Mouse (Mus musculus) embryonic facial prominence, embryonic 10.5 days (tissue): ENCODE measurements around the gene Nsd1. TPM values are rescaled to one million over a fixed set of nuclear protein-coding genes. Genes with fewer than 3 reads are reported as not detected.

Experiments
- DNase-seq: peaks from one replicate; pipeline ENCODE4 v3.0.0-alpha.2; 2017; ENCODE audit warnings: low spot score
- H3K27ac ChIP-seq: fragments of 300-500 bp; sonication (generic); replicated peaks from 2 replicates; pipeline ENCODE4 v1.5.1; 2016; ENCODE audit warnings: mild to moderate bottlenecking
- H3K27me3 ChIP-seq: fragments of 300-500 bp; sonication (generic); replicated peaks from 2 replicates; pipeline ENCODE4 v1.6.1; 2016; ENCODE audit warnings: low read depth, mild to moderate bottlenecking; ENCODE audit not compliant: poor library complexity, severe bottlenecking
- H3K36me3 ChIP-seq: fragments of 300-500 bp; sonication (generic); replicated peaks from 2 replicates; pipeline ENCODE4 v1.6.1; 2016; ENCODE audit warnings: mild to moderate bottlenecking, moderate library complexity
- H3K4me1 ChIP-seq: fragments of 300-500 bp; sonication (generic); 2 replicates; pipeline ENCODE4 v1.6.1; 2016
- H3K4me3 ChIP-seq: fragments of 300-500 bp; sonication (generic); 2 replicates; pipeline ENCODE4 v1.5.1; 2016; ENCODE audit warnings: mild to moderate bottlenecking, moderate library complexity
- H3K9me3 ChIP-seq: fragments of 300-500 bp; sonication (generic); 2 replicates; pipeline ENCODE4 v1.6.1; 2016; ENCODE audit warnings: mild to moderate bottlenecking
- WGBS: fragments of 180-500 bp; shearing (Covaris S2); methylation state at CpG from one replicate; pipeline ENCODE4 v1.1.7; 2016; 5-methylcytosine and 5-hydroxymethylcytosine counted together
- polyA plus RNA-seq: library from polyadenylated mRNA; unstranded; fragments of >200 nt; fragmentation: Nextera tagmentation; extraction: Ambion mirVana; gene quantifications from 2 replicates; pipeline ENCODE4 v1.2.1, GENCODE M21; 2016

Nsd1 gene
- polyA plus RNA-seq, 1 experiment from 2014 or later: 71.9 TPM

DNA sequence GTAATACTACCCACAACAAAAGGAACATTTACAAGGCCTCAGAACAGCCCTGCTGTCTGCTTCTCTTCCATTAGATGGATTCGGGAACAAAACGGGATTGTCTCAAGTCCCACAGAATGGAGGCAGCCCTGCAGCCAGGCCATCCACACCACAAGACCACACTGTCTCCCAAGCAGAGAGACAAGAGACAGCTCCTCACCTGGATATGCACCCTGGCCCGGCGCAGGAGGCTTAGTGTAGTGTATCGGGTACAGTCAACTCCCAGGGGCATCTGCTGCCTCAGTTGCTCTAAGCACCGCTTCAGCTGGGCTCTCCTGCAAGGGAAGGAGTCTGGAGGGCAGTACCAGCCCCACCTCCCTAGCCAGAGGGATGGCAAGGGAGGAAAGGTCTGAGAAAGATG, 118.6 kb downstream of the Nsd1 start:
- Histone ChIP-seq H3K4me3 (peak overlapping the region; percentile 74), H3K36me3 (peaks cover 41% of the 10 kb centered on the region), H3K9me3 (no peaks in the 10 kb centered on the region), H3K27me3 (peaks cover 10% of the 10 kb centered on the region; the same call in 1 of the 2 replicates), H3K27ac (no peak overlapping the region), H3K4me1 (peaks cover 54% of the 10 kb centered on the region)
- 84% methylated on average over 6 of the region's 6 CpGs for WGBS
- DNase-seq: no peak

DNA sequence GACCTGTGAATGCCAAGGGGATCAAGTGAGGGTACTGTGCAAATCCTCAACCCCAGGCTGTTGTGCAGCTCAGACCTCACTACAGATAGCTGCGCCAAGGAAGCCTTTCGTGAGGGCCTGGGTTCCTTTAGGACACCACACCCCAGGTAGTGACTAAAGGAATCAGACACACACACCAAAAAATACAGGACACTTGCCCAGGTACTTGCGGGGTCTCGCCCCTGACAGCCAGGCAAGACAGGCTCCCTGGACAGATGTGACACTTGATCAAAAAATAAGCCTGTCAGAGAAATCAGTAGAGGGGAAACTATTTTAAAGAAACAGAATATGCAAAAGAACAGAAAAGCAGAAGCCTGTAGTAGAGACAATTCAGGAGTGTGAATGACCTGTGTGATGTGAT, 119.1 kb downstream of the Nsd1 start:
- WGBS: 79% methylated on average over 4 of the region's 4 CpGs
- H3K27me3 ChIP-seq: peaks cover 10% of the 10 kb centered on the region; the same call in 1 of the 2 replicates
- H3K4me3 ChIP-seq: peak overlapping the region; percentile 74
- H3K36me3 ChIP-seq: peaks cover 37% of the 10 kb centered on the region
- no peaks in the 10 kb centered on the region for H3K9me3 ChIP-seq
- no peak for DNase-seq
- H3K27ac ChIP-seq: no peak overlapping the region; the same call in 1 of the 2 replicates
- peaks cover 50% of the 10 kb centered on the region for H3K4me1 ChIP-seq

DNA sequence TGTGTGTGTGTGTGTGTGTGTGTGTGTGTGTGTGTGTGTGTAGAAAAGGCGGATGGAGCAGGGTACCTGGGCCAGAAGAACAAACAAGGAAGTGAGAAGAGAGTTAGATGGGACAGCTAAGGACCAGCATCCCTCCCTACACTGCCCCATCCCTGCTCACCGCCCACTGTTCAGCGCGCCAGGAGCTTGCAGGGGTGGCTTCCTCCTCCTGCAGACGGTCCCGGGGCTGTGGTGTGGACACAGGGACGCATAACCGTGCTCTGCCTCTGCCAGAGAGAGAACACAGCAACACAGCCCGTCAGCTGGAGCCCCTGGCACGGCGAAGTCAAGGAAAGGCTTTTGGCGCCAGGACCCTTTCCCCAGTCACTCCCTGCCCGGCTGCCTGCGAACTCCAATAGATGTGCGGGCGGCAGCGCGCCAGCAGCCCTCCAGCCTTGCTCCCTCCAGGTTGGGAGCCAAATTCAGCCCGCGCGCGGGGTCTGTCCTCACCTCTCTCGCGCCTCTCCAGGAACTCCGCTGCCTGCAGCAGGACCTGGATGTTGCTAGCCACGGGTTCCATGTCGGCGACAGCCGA, 119.6 kb downstream of the Nsd1 start:
- Histone ChIP-seq H3K4me3 (peak overlapping the region; percentile 74), H3K27me3 (peaks cover 10% of the 10 kb centered on the region; the same call in 1 of the 2 replicates), H3K36me3 (peaks cover 31% of the 10 kb centered on the region), H3K4me1 (peaks cover 45% of the 10 kb centered on the region), H3K27ac (peak overlapping the region; percentile 95), H3K9me3 (no peaks in the 10 kb centered on the region)
- WGBS: under 1% methylated on average over 29 of the region's 29 CpGs
- DNase-seq: no peak

DNA sequence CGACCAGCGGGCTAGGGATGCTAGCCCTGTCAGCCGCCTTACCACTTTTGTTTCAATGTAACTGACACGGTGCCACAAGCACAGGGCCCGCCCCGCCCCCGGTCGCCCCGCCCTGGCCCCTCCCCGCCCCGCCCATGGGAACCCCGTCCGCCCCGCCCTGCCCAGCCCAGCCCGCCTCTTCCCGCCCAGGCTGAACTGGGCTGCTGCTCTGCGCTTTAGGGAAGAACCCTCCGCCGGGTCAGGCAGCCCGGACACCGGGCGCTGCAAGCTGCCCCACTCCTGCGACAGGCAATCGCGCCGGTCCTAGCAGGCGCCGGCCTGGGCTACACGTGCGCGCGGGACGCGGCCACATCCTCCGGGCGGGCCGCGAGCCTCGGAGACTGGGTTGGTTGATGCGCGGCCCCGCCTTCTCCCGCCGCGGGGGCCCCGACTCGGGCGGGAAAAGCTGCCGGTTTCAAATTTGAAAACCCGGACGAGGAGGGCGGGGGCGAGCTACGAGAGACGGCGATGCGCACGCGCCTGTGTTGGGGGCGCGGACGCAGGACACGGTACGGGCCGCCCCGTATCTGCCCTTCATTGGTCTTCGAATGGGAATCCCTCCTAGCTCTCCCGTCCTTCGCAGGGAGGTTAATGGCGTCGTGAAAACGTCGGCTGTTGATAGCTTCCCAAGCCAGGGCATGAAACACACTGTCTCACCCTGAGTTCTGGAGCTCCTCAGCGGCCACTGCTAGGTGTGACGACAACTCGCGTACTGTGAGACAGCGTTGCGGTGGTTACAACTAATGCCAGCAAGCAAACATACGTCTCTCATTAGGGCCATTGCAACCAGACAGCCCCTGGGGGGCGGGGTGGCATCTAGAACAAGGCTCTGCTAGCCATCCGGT, 120.3 kb downstream of the Nsd1 start, which contains the start of gene Mxd3:
TSS of gene Mxd3 (minus strand) at position 141 of the 884 bp plus-strand sequence.
- Histone ChIP-seq H3K36me3 (peaks cover 24% of the 10 kb centered on the region), H3K27ac (peak within 1 kb of the TSS; percentile 95), H3K27me3 (peaks cover 10% of the 10 kb centered on the region; the same call in 1 of the 2 replicates), H3K9me3 (no peaks in the 10 kb centered on the region), H3K4me1 (peaks cover 45% of the 10 kb centered on the region), H3K4me3 (peak within 1 kb of the TSS; percentile 74)
- DNase-seq: peak; percentile 94
- under 1% methylated on average over 82 of the region's 82 CpGs for WGBS

DNA sequence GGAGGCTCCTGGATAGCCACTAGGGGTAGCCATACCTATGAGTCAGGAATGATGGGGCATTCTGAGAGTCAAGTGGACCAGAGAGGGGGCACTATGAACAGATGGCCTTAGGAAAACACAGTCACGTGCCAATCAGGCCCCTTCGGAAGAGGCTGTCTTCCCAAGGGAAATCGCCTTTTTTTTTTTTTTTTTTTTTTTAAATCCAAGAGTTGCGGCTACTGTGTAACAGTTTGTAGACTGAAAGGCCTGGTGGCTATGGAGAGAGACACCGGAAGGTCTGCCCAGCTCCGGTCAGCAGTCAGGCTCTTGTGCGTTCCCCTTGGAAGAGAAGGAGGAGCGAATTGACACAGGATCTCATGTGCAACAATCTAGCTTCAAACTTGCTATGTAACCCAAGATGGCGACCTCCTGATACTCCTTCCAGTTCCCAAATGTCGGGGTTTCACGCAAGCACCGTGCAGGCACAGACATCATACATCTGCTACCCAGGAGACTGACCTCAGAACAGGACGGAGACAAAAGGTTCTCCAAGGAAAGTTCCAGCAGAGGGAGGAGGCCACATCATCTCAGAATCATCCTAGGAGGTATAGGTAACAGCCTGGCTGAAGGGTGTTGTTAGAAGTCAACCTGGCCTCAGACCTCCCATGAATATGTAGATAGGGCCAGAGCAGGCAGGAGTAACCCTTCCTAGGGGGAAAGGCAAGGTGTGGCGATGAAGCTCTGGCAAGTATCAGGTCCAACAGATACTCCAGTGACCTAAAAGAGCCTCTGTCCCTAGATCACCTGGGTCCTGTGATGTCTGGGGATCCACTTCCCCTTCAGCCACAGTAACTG, 121.2 kb downstream of the Nsd1 start:
- Histone ChIP-seq H3K36me3 (peaks cover 15% of the 10 kb centered on the region), H3K9me3 (no peaks in the 10 kb centered on the region), H3K27me3 (peaks cover 10% of the 10 kb centered on the region; the same call in 1 of the 2 replicates), H3K4me3 (peak overlapping the region; percentile 74), H3K27ac (peak overlapping the region; percentile 95), H3K4me1 (peaks cover 45% of the 10 kb centered on the region)
- peak; percentile 25 for DNase-seq
- WGBS: 43% methylated on average over 14 of the region's 14 CpGs

DNA sequence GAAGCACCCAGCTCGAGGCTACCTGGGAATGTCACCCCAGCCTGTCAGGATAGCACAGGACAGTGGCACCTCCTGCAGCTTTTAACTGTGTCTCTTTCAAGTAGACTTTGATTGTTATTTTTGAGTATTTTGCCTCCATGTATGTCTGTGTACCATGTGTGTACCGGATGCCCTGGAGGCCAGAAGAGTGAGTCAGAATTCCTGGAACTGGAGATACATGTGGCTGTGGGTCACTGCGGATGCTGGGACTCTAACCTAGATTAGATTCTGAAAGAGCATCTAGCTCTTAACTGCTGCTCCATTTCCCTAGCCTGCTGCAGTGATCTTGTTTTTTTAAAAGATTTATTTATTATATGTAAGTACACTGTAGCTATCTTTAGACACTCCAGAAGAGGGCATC, 122.7 kb downstream of the Nsd1 start:
- Histone ChIP-seq H3K27me3 (peaks cover 10% of the 10 kb centered on the region; the same call in 1 of the 2 replicates), H3K4me3 (no peak overlapping the region), H3K4me1 (peaks cover 44% of the 10 kb centered on the region), H3K36me3 (no peaks in the 10 kb centered on the region; the same call in 1 of the 2 replicates), H3K9me3 (no peaks in the 10 kb centered on the region), H3K27ac (no peak overlapping the region)
- WGBS: 89% methylated on average over 3 of the region's 3 CpGs
- no peak for DNase-seq

DNA sequence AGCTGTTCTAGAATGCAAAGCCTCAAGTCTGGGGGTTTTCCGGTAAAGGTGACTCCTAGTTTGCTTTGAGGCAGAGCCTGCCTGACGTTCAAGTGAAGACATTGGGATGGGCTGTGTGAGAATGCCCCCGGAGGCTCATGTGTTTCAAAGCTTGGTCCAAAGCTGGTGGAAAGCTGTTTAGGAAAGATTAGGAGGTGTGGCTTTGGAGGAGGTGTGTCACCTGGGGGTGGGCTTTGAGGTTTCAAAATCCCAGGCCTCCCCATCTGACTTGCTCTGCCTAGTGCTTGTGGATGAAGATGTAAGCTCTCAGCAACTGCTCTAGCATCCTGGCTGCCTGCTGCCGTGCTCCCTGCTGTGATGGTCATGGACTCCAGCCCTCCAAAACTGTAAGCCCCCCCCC, 126.1 kb downstream of the Nsd1 start:
- DNase-seq: no peak
- Histone ChIP-seq H3K27me3 (no peaks in the 10 kb centered on the region), H3K27ac (no peak overlapping the region), H3K36me3 (no peaks in the 10 kb centered on the region), H3K9me3 (no peaks in the 10 kb centered on the region), H3K4me1 (peaks cover 16% of the 10 kb centered on the region), H3K4me3 (no peak overlapping the region)
- whole genome bisulfite sequencing: 83% methylated on average over 4 of the region's 4 CpGs

DNA sequence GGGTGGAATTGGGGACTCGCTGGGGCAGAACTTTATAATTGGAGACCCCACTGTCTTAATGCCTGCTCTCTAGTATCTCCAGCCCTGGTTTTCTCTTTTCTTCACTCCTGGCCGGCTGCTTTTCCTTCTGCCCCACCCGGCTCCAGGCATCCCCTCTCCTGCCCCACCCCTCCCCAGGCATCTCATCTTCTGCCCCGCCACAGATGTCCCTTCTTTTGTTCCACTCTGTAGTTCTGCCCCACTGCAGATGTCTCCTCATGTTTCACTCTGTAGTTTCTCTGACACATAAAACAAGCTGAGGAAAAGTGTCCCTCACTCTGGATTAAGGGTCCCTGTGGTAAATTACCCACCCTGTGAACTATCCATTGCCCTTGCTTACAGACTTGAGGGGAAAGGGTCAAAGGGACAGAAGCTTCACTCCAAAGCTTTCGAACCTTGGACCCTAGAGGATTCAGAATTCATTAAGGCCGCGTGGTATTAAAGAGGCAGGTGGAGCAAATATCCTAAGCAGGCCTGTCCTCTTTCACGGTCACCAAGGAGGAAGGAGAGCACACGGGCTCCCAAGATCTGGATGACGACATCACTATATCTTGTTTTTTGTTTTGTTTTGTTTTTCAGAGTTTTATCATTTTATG, 127.9 kb downstream of the Nsd1 start:
- no peaks in the 10 kb centered on the region for H3K27me3 ChIP-seq
- H3K27ac ChIP-seq: no peak overlapping the region
- H3K9me3 ChIP-seq: no peaks in the 10 kb centered on the region
- 66% methylated on average over 10 of the region's 10 CpGs for WGBS
- no peaks in the 10 kb centered on the region for H3K36me3 ChIP-seq
- no peak overlapping the region for H3K4me3 ChIP-seq
- DNase-seq: no peak
- H3K4me1 ChIP-seq: peaks cover 7% of the 10 kb centered on the region; the same call in 1 of the 2 replicates

DNA sequence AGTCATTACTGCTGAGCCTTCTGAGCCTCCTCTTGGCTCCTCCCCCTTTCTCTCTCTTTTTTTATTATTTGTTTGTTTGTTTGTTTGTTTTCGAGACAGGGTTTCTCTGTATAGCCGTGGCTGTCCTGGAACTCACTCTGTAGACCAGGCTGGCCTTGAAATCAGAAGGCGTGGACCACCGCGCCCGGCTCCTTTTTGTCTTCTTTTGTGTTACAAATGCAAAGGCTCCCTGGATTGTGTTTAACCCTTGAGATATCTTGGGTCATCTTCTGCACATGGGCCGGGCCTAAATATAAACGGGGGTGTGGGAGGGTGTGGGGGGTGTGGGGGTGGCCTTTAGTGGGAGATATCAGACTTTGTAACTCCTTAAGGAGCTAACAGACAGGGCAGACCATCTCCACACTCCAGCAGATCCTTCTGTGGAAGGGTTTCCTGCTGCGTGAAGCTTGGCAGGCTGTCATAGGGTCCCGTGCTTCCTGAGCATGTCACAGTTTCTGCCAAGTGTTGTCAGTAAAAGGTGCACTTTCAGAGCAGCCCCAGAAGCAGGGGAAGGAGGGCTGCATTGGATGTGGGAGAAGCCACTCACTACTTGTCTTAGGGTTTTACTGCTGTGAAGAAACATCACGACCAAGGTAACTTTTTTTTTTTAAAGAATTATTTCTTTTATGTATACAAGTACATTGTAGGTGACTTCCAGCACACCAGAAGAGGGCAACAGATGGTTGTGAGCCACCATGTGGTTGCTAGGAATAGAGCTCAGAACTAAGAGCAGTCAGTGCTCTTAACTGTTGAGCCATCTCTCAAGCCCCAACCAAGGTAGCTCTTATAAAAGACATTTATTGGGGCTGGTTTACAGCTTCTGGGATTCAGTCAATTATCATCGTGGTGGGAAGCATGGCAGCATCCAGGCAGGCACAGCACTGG, 128.8 kb downstream of the Nsd1 start:
- no peak for DNase-seq
- Histone ChIP-seq H3K27me3 (no peaks in the 10 kb centered on the region), H3K27ac (no peak overlapping the region), H3K4me1 (peaks cover 7% of the 10 kb centered on the region; the same call in 1 of the 2 replicates), H3K9me3 (no peaks in the 10 kb centered on the region), H3K36me3 (no peaks in the 10 kb centered on the region; the same call in 1 of the 2 replicates), H3K4me3 (no peak overlapping the region)
- 73% methylated on average over 12 of the region's 12 CpGs for WGBS

DNA sequence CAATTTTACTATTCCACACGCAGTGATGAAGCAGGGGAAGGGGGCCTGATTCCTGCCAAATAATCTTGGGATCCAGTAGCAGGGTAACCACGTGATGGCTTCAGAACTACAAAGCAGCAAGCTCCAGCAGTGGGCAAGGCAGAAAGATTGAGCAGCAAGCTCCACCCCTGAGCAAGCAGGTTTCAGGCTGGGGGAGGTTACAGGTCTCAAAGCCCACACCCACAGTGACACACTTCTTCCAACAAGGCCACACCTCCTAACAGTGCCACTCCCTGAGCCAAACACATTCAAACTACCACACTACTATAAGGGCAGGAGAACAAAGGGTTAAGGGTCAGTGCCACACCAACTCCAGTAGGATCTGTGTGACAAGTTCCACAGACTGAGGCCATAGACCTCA, 129.7 kb downstream of the Nsd1 start:
- Histone ChIP-seq H3K36me3 (peaks cover 8% of the 10 kb centered on the region), H3K9me3 (no peaks in the 10 kb centered on the region), H3K27me3 (no peaks in the 10 kb centered on the region), H3K4me1 (peaks cover 7% of the 10 kb centered on the region; the same call in 1 of the 2 replicates), H3K4me3 (no peak overlapping the region), H3K27ac (no peak overlapping the region)
- WGBS: 42% methylated on average over 2 of the region's 2 CpGs
- no peak for DNase-seq

DNA sequence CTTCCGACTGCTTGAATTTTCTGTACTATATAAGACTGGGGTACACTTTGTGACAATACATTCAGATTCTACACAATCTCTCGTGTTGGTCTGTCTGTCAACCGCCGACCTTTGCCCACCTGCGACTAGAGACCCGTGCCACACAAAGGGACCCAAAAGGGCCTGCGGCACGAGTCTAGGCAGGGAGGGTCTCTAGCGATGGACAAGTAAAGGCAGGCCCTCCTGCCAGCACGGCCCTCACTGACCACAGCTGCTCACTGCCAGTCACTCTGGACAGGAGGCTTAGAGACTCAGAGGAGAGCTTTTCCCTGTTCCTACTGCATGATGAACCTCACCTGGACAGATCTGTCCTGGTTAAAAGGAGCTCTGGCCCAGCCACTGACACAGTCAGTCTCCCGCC, 132.9 kb downstream of the Nsd1 start:
- Histone ChIP-seq H3K9me3 (no peaks in the 10 kb centered on the region), H3K4me1 (peaks cover 2% of the 10 kb centered on the region; the same call in 1 of the 2 replicates), H3K4me3 (no peak overlapping the region), H3K27ac (no peak overlapping the region), H3K27me3 (no peaks in the 10 kb centered on the region), H3K36me3 (peaks cover 40% of the 10 kb centered on the region)
- 44% methylated on average over 11 of the region's 11 CpGs for WGBS
- DNase-seq: no peak
